Mouse (Mus musculus): ENCODE results near the gene Adrm1. TPM values are rescaled to one million over a fixed set of nuclear protein-coding genes. Genes with fewer than 3 reads are reported as not detected.

The Adrm1 gene
- polyA plus RNA-seq, 1 experiment from 2014 or later: 159 TPM

DNA sequence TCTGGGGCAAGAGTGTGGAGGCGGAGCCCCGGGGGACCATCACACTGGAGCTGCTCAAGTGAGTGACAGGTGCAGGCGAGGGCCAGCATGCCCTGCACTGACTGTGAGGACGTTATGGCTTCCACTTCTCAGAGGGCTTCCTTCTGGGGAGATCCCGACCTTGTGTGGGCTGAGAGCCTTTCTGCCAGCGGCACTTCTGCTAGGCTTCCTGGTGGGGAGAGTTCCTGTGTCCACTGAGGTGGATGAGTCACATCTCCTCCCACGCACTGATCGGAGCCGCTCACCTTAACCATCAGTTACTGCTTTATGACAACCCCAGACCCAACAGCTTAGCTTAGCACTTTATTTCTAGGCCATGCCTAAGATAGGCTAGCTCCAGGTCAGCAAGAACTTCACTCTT lies 22.7 kb upstream of the Adrm1 start:
- 83% methylated on average over 9 of the region's 9 CpGs for WGBS
- no peak for DNase-seq (ENCODE audit: low spot score)
- no peaks in the 10 kb centered on the region for H3K9me3 ChIP-seq (ENCODE audit: control insufficient read depth, low read length)
- no peak overlapping the region for H3K4me3 ChIP-seq (ENCODE audit: low read depth, low read length)
- no peak overlapping the region for H3K27ac ChIP-seq (ENCODE audit: low read depth)
- ATAC-seq (replicated peaks; ENCODE audit: low FRiP score, low TSS enrichment, low read depth): no peak
- no peak overlapping the region for H3K4me2 ChIP-seq (ENCODE audit: low read length)
- H3K27me3 ChIP-seq (replicated peaks; ENCODE audit: control insufficient read depth, insufficient read depth, low read length): no peaks in the 10 kb centered on the region
- H3K4me1 ChIP-seq (replicated peaks; ENCODE audit: control insufficient read depth, insufficient read depth, low read length): no peaks in the 10 kb centered on the region
- no peak overlapping the region for H3K9ac ChIP-seq (ENCODE audit: low read length)
- peaks cover 65% of the 10 kb centered on the region for H3K36me3 ChIP-seq (ENCODE audit: control insufficient read depth, insufficient read depth, low read length)

DNA sequence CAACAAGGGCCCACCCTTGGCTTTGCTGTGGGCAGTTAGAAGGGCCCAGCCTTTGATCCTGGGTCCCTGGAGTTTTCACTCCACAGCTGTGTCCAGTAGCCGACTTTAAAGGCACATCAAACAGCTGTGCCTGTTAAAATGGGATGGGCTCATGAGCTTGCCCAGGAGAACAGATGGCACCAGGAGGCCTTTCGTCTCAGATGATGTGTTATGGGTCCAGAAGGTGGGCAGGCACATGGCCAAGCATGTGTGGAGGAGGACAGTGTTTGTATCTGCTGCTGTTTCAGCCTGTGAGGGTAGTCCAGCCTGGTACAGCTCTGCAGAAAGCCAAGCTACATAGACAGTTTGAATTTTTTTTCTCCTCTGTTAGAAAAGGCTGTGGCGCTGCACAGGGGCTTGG lies 16.5 kb upstream of the Adrm1 start:
- no peak for DNase-seq (ENCODE audit: low spot score)
- no peaks in the 10 kb centered on the region for H3K27me3 ChIP-seq (replicated peaks; ENCODE audit: control insufficient read depth, insufficient read depth, low read length)
- no peak overlapping the region for H3K4me2 ChIP-seq (ENCODE audit: low read length)
- WGBS: 73% methylated on average over 3 of the region's 3 CpGs
- H3K36me3 ChIP-seq (ENCODE audit: control insufficient read depth, insufficient read depth, low read length): peaks cover 73% of the 10 kb centered on the region
- H3K4me1 ChIP-seq (replicated peaks; ENCODE audit: control insufficient read depth, insufficient read depth, low read length): no peaks in the 10 kb centered on the region
- no peak overlapping the region for H3K9ac ChIP-seq (ENCODE audit: low read length)
- no peak overlapping the region for H3K4me3 ChIP-seq (ENCODE audit: low read depth, low read length)
- H3K27ac ChIP-seq (ENCODE audit: low read depth): no peak overlapping the region
- no peak for ATAC-seq (replicated peaks; ENCODE audit: low FRiP score, low TSS enrichment, low read depth)
- H3K9me3 ChIP-seq (ENCODE audit: control insufficient read depth, low read length): no peaks in the 10 kb centered on the region

DNA sequence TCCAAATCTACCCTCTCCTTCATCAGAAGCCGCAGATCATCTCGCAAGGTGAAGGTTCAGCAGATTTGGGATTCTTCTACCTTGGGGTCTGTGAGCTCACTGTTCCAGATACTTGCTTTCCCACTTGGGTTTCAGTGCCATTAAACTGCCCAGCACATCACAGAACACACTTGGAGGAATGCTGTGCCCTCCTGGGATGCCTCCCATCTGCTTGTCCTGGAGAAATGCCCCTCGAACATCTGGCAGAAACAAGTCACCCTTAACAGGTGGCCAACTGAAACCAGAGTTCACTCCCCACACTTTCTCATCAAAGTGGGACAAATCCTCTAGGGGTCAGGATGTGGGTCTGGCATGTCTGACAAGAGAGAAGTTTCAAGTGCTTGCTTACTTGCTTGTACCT lies 12.7 kb upstream of the Adrm1 start:
- no peak overlapping the region for H3K4me3 ChIP-seq (ENCODE audit: low read depth, low read length)
- no peak overlapping the region for H3K9ac ChIP-seq (ENCODE audit: low read length)
- DNase-seq (ENCODE audit: low spot score): no peak
- H3K36me3 ChIP-seq (ENCODE audit: control insufficient read depth, insufficient read depth, low read length): peaks cover 79% of the 10 kb centered on the region
- no peaks in the 10 kb centered on the region for H3K27me3 ChIP-seq (replicated peaks; ENCODE audit: control insufficient read depth, insufficient read depth, low read length)
- 92% methylated on average over 3 of the region's 3 CpGs for WGBS
- H3K4me2 ChIP-seq (ENCODE audit: low read length): no peak overlapping the region
- H3K27ac ChIP-seq (ENCODE audit: low read depth): no peak overlapping the region
- no peaks in the 10 kb centered on the region for H3K4me1 ChIP-seq (replicated peaks; ENCODE audit: control insufficient read depth, insufficient read depth, low read length)
- no peak for ATAC-seq (replicated peaks; ENCODE audit: low FRiP score, low TSS enrichment, low read depth)
- H3K9me3 ChIP-seq (ENCODE audit: control insufficient read depth, low read length): no peaks in the 10 kb centered on the region

DNA sequence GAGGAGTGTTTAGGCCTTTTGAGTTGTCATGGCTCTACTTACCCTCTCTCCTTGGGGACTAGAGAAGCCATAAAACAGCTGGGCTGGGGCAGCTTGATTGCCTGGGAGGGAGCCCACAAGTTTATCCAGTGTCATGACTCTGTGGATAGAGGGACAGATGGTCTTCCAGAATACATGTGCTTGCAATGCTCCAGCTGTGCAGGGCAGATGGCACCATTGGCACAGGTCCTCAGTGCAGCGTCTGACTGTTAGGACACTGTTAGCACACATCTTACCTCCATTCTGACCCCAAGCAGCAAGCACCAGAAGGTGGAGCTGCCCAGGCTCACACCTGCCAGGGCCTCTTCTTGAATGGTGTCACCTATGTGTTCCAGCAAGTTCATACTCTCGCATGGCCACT lies 5.4 kb upstream of the Adrm1 start:
- no peaks in the 10 kb centered on the region; the same call in 1 of the 2 replicates for H3K4me1 ChIP-seq (replicated peaks; ENCODE audit: control insufficient read depth, insufficient read depth, low read length)
- no peak overlapping the region for H3K4me3 ChIP-seq (ENCODE audit: low read depth, low read length)
- H3K4me2 ChIP-seq (ENCODE audit: low read length): no peak overlapping the region
- H3K36me3 ChIP-seq (ENCODE audit: control insufficient read depth, insufficient read depth, low read length): peaks cover 24% of the 10 kb centered on the region
- ATAC-seq (replicated peaks; ENCODE audit: low FRiP score, low TSS enrichment, low read depth) (no peak), DNase-seq (ENCODE audit: low spot score) (no peak)
- no peak overlapping the region for H3K27ac ChIP-seq (ENCODE audit: low read depth)
- 80% methylated on average over 2 of the region's 2 CpGs for WGBS
- no peak overlapping the region for H3K9ac ChIP-seq (ENCODE audit: low read length)
- H3K27me3 ChIP-seq (replicated peaks; ENCODE audit: control insufficient read depth, insufficient read depth, low read length): no peaks in the 10 kb centered on the region
- H3K9me3 ChIP-seq (ENCODE audit: control insufficient read depth, low read length): no peaks in the 10 kb centered on the region

DNA sequence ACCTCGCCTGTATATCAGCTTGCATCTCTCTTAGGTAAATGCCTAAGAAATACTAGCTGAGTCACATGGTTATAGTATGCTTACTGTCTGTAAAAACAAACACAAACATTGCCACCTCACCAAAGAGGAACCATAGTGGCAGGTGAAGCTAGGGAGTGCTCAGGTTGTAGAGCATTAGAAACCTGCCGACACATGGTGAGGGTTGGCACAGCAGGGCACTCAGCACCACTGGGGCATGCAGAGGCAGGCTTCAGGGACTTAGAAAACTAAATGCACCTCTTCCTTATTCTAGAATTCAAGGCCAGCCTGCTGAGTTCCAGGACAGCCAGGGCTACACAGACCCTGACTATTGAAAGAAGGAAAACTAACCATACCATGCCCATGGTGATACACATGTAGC lies 4.4 kb upstream of the Adrm1 start:
- H3K27ac ChIP-seq (ENCODE audit: low read depth): no peak overlapping the region
- WGBS: 79% methylated on average over 2 of the region's 2 CpGs
- no peak overlapping the region for H3K9ac ChIP-seq (ENCODE audit: low read length)
- no peak for DNase-seq (ENCODE audit: low spot score)
- no peaks in the 10 kb centered on the region for H3K9me3 ChIP-seq (ENCODE audit: control insufficient read depth, low read length)
- H3K4me1 ChIP-seq (replicated peaks; ENCODE audit: control insufficient read depth, insufficient read depth, low read length): no peaks in the 10 kb centered on the region; the same call in 1 of the 2 replicates
- no peak overlapping the region for H3K4me2 ChIP-seq (ENCODE audit: low read length)
- H3K4me3 ChIP-seq (ENCODE audit: low read depth, low read length): no peak overlapping the region
- H3K36me3 ChIP-seq (ENCODE audit: control insufficient read depth, insufficient read depth, low read length): peaks cover 17% of the 10 kb centered on the region
- no peaks in the 10 kb centered on the region for H3K27me3 ChIP-seq (replicated peaks; ENCODE audit: control insufficient read depth, insufficient read depth, low read length)
- no peak for ATAC-seq (replicated peaks; ENCODE audit: low FRiP score, low TSS enrichment, low read depth)

DNA sequence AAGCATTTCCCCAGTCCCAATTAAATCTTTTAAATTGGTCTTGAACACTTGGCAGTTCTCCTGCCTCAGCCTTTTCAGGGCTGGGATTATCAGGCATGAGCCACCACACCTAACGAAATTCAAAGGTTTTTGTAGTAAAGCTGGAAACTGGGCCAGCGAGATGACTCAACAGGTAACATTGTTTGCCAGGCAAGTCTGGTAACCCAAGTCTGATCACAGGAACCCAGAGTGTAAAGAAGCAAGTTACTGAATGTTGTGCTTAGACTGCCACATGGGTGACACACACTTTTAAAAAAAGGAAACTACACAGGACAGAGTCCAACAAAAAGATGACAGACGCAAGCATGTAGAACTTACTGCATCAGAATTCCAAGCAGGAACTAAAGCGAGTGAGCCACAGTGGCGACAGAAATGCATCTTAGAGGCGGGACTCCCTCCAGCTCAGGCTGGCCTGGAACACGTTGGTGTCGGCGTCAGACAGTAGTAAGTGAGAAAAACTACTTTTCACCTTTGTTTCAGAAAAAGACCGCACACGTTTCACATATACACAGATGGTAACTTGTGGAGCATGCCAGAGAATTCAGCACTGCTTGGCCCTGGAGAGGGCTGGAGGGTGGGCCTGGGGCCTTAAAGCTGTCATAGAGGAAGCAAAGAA lies 1.0 kb upstream of the Adrm1 start:
- H3K4me2 ChIP-seq (ENCODE audit: low read length): no peak overlapping the region
- ATAC-seq (replicated peaks; ENCODE audit: low FRiP score, low TSS enrichment, low read depth) (no peak), DNase-seq (ENCODE audit: low spot score) (no peak)
- peaks cover 13% of the 10 kb centered on the region; the same call in 1 of the 2 replicates for H3K4me1 ChIP-seq (replicated peaks; ENCODE audit: control insufficient read depth, insufficient read depth, low read length)
- peaks cover 24% of the 10 kb centered on the region for H3K36me3 ChIP-seq (ENCODE audit: control insufficient read depth, insufficient read depth, low read length)
- no peak overlapping the region for H3K27ac ChIP-seq (ENCODE audit: low read depth)
- H3K9me3 ChIP-seq (ENCODE audit: control insufficient read depth, low read length): no peaks in the 10 kb centered on the region
- H3K9ac ChIP-seq (ENCODE audit: low read length): no peak overlapping the region
- no peak overlapping the region for H3K4me3 ChIP-seq (ENCODE audit: low read depth, low read length)
- 78% methylated on average over 11 of the region's 11 CpGs for WGBS
- no peaks in the 10 kb centered on the region for H3K27me3 ChIP-seq (replicated peaks; ENCODE audit: control insufficient read depth, insufficient read depth, low read length)

DNA sequence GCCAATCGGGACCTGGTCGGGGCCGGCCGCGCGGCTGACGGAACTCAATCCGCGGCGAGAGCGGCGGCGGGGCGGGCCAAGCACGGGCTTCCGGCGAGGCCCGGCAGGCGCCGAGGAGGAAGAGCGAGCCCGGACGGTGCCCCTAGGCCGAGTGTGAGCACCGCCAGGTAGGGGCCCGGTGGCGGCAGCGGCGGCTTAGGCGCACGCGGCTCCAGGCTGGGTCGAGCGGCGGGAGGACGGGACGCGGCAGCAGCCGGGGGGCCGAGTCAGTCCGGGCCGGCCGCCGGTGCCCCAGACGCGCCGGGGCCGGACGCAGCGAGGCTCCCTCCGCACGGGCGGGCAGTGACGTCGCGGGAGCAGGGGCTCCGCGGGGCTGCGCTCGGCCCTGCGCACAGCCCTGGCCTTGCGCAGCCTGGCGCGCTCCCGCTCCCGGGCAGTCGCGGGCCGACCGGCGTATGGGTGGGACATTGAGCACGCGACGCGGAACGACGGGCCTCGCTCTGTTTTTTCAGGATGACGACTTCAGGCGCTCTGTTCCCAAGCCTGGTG lies 311 bp downstream of the Adrm1 start:
- peak; percentile 70 for ATAC-seq (replicated peaks; ENCODE audit: low FRiP score, low TSS enrichment, low read depth)
- Histone ChIP-seq H3K4me1 (replicated peaks; ENCODE audit: control insufficient read depth, insufficient read depth, low read length) (peaks cover 13% of the 10 kb centered on the region; the same call in 1 of the 2 replicates), H3K4me2 (ENCODE audit: low read length) (peak overlapping the region; percentile 99), H3K4me3 (ENCODE audit: low read depth, low read length) (peak overlapping the region; percentile 89), H3K36me3 (ENCODE audit: control insufficient read depth, insufficient read depth, low read length) (peaks cover 36% of the 10 kb centered on the region), H3K27ac (ENCODE audit: low read depth) (peak overlapping the region; percentile 88), H3K9ac (ENCODE audit: low read length) (peak overlapping the region; percentile 93), H3K27me3 (replicated peaks; ENCODE audit: control insufficient read depth, insufficient read depth, low read length) (no peaks in the 10 kb centered on the region), H3K9me3 (ENCODE audit: control insufficient read depth, low read length) (no peaks in the 10 kb centered on the region)
- WGBS: under 1% methylated on average over 80 of the region's 80 CpGs
- DNase-seq (ENCODE audit: low spot score): no peak

DNA sequence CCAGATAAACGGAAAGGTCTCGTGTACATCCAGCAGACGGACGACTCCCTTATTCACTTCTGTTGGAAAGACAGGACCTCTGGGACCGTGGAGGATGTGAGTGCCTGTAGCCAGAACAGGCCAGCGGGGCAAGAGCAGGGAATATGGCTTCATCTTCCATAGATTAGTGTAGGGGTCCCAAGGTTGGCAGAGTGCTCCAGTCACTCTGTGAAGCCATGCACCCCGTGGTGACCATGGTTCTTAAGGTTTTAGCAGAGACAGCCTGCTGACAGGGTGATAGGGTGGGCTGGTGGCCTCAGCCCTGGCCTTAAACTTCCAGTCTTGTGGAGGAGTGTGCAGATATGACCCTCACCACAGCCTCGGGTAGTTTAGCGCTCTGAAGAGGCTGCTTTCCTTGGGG lies 867 bp downstream of the Adrm1 start:
- Histone ChIP-seq H3K9ac (ENCODE audit: low read length) (peak overlapping the region; percentile 93), H3K27ac (ENCODE audit: low read depth) (peak overlapping the region; percentile 88; the same call in 1 of the 2 replicates), H3K36me3 (ENCODE audit: control insufficient read depth, insufficient read depth, low read length) (peaks cover 42% of the 10 kb centered on the region), H3K4me2 (ENCODE audit: low read length) (peak overlapping the region; percentile 99), H3K4me1 (replicated peaks; ENCODE audit: control insufficient read depth, insufficient read depth, low read length) (peaks cover 13% of the 10 kb centered on the region; the same call in 1 of the 2 replicates), H3K9me3 (ENCODE audit: control insufficient read depth, low read length) (no peaks in the 10 kb centered on the region), H3K27me3 (replicated peaks; ENCODE audit: control insufficient read depth, insufficient read depth, low read length) (no peaks in the 10 kb centered on the region), H3K4me3 (ENCODE audit: low read depth, low read length) (peak overlapping the region; percentile 89)
- DNase-seq (ENCODE audit: low spot score) (peak; percentile 59), ATAC-seq (replicated peaks; ENCODE audit: low FRiP score, low TSS enrichment, low read depth) (no peak)
- 7% methylated on average over 8 of the region's 9 CpGs for WGBS

DNA sequence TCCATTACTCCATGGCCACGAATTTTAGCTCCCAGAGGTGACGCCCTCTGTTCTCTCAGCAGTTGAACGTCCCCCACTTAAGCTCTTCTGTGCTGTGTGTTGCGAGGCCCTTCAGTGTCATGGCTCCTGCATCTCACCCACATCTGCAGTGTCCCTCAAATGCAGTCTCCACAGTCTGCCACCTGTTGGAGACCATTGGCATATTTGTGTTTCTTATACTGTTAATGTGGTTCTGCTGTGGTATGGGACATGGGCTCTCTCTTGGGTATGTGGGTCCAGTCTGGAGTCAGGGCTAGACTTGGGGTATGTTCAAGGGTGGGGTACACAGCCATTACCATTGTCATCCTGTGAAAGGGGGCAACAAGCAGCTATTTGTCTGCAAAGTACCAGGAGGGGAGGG lies 1.9 kb downstream of the Adrm1 start:
- Histone ChIP-seq H3K4me3 (ENCODE audit: low read depth, low read length) (no peak overlapping the region), H3K9ac (ENCODE audit: low read length) (no peak overlapping the region; the same call in 1 of the 2 replicates), H3K4me2 (ENCODE audit: low read length) (peak overlapping the region; percentile 99), H3K27ac (ENCODE audit: low read depth) (no peak overlapping the region), H3K36me3 (ENCODE audit: control insufficient read depth, insufficient read depth, low read length) (peaks cover 52% of the 10 kb centered on the region), H3K27me3 (replicated peaks; ENCODE audit: control insufficient read depth, insufficient read depth, low read length) (no peaks in the 10 kb centered on the region), H3K4me1 (replicated peaks; ENCODE audit: control insufficient read depth, insufficient read depth, low read length) (peaks cover 13% of the 10 kb centered on the region; the same call in 1 of the 2 replicates), H3K9me3 (ENCODE audit: control insufficient read depth, low read length) (no peaks in the 10 kb centered on the region)
- no peak for DNase-seq (ENCODE audit: low spot score)
- ATAC-seq (replicated peaks; ENCODE audit: low FRiP score, low TSS enrichment, low read depth): no peak
- WGBS: 82% methylated on average over 4 of the region's 4 CpGs
